Mouse (Mus musculus) limb, embryonic 14.5 days (tissue): Measurements from ENCODE around the gene Eno2. TPM values are rescaled to one million over a fixed set of nuclear protein-coding genes. Genes with fewer than 3 reads are reported as not detected.

ENCODE experiments used
- ATAC-seq: fragments of 200-750 bp; cut with Nextera tagmentation; 2 replicates; pipeline ENCODE4 v1.8.0; 2017; ENCODE audit warnings: low read depth, moderate number of reproducible peaks, moderate TSS enrichment; ENCODE audit not compliant: low FRiP score
- DNase-seq: peaks from one replicate; pipeline ENCODE4 v3.0.0-alpha.2; 2015; ENCODE audit warnings: low spot score
- H3K27ac ChIP-seq: fragments of 300-500 bp; sonication (generic); replicated peaks from 2 replicates; pipeline ENCODE4 v1.5.1; 2014; ENCODE audit warnings: low read depth, mild to moderate bottlenecking, low read length, moderate library complexity, mixed read lengths
- H3K27me3 ChIP-seq: fragments of 300-500 bp; sonication (generic); 2 replicates; pipeline ENCODE4 v1.6.1; 2014; ENCODE audit warnings: low read length, mixed read lengths; ENCODE audit not compliant: control insufficient read depth, insufficient read depth
- H3K36me3 ChIP-seq: fragments of 300-500 bp; sonication (generic); 2 replicates; pipeline ENCODE4 v1.6.1; 2014; ENCODE audit warnings: mild to moderate bottlenecking, low read length, moderate library complexity, mixed read lengths; ENCODE audit not compliant: control insufficient read depth, insufficient read depth
- H3K4me1 ChIP-seq: fragments of 300-500 bp; sonication (generic); 2 replicates; pipeline ENCODE4 v1.6.1; 2014; ENCODE audit warnings: antibody characterized with exemption, low read length, mixed read lengths; ENCODE audit not compliant: control insufficient read depth, insufficient read depth
- H3K4me2 ChIP-seq: fragments of 300-500 bp; sonication (generic); replicated peaks from 2 replicates; pipeline ENCODE4 v1.6.1; 2014; ENCODE audit warnings: low read depth, mild to moderate bottlenecking, low read length, moderate library complexity; ENCODE audit not compliant: severe bottlenecking
- H3K4me3 ChIP-seq: fragments of 300-500 bp; sonication (generic); replicated peaks from 2 replicates; pipeline ENCODE4 v1.5.1; 2014; ENCODE audit warnings: low read length
- H3K9ac ChIP-seq: fragments of 300-500 bp; sonication (generic); 2 replicates; pipeline ENCODE4 v1.6.1; 2014; ENCODE audit warnings: mild to moderate bottlenecking, low read depth, low read length, moderate library complexity; ENCODE audit not compliant: severe bottlenecking
- H3K9me3 ChIP-seq: fragments of 300-500 bp; sonication (generic); 2 replicates; pipeline ENCODE4 v1.6.1; 2016; ENCODE audit warnings: low read length; ENCODE audit not compliant: control insufficient read depth
- POLR2A ChIP-seq: fragments of 200-500 bp; IDR thresholded peaks from 2 replicates; pipeline ENCODE4 v1.8.0; 2012; ENCODE audit warnings: inconsistent platforms, mild to moderate bottlenecking, moderate library complexity, borderline replicate concordance; ENCODE audit not compliant: insufficient read depth, insufficient read length; ENCODE audit errors: extremely low read depth
- WGBS: fragments of 180-500 bp; shearing (Covaris S2); extraction: QIAGEN DNeasy Blood & Tissue Kit; methylation state at CpG from one replicate; pipeline ENCODE4 v1.1.7; 2014; 5-methylcytosine and 5-hydroxymethylcytosine counted together
- polyA plus RNA-seq, 2 experiments: library from polyadenylated mRNA; depleted of rRNA in 1 of 2; stranded (reverse) in 1 of 2; unstranded in 1 of 2; fragments of >200 nt; fragmentation: Nextera tagmentation in 1 of 2; extraction: Ambion mirVana in 1 of 2; gene quantifications; 2 replicates each; pipeline versions ENCODE4 v1.2.1 to v1.2.3; 2012 to 2014

Gene Eno2
- polyA plus RNA-seq, 2 experiments: 6.0 to 21.7 TPM

GRCm38 (mm10) chr6:124782436-124782835 lies 13.0 kb upstream of the Eno2 start:
- H3K4me3 ChIP-seq: no peak overlapping the region
- TF ChIP-seq POLR2A: no peak
- H3K27ac ChIP-seq: no peak overlapping the region
- H3K27me3 ChIP-seq: no peaks in the 10 kb centered on the region
- no peaks in the 10 kb centered on the region for H3K9me3 ChIP-seq
- DNase-seq (peak; percentile 77), ATAC-seq (0 out of 2 replicates have a peak, but pooled peaks have one; percentile 11)
- H3K4me2 ChIP-seq: no peak overlapping the region
- H3K9ac ChIP-seq: no peak overlapping the region
- H3K4me1 ChIP-seq: peaks cover 15% of the 10 kb centered on the region
- H3K36me3 ChIP-seq: no peaks in the 10 kb centered on the region
- WGBS: 19% methylated on average over 6 of the region's 6 CpGs

- no peak overlapping the region for H3K4me3 ChIP-seq
- no peak for DNase-seq
Observed at GRCm38 (mm10) chr6:124780917-124781316, 11.4 kb upstream of the Eno2 start.

GRCm38 (mm10) chr6:124779984-124780416 lies 10.5 kb upstream of the Eno2 start:
- no peak for ATAC-seq
- no peak overlapping the region for H3K27ac ChIP-seq
- no peak for DNase-seq
- H3K36me3 ChIP-seq: no peaks in the 10 kb centered on the region
- H3K27me3 ChIP-seq: no peaks in the 10 kb centered on the region
- peak overlapping the region; percentile 32 for H3K4me3 ChIP-seq
- 5% methylated on average over 10 of the region's 10 CpGs for WGBS
- H3K9ac ChIP-seq: 0 out of 2 replicates have a peak overlapping the region, but pooled peaks have one; percentile 36
- H3K4me2 ChIP-seq: peak overlapping the region; percentile 51
- H3K4me1 ChIP-seq: peaks cover 15% of the 10 kb centered on the region
- no peak for TF ChIP-seq POLR2A
- no peaks in the 10 kb centered on the region for H3K9me3 ChIP-seq

More at GRCm38 (mm10) chr6:124780917-124781316, 11.4 kb upstream of the Eno2 start:
- 86% methylated on average over 7 of the region's 7 CpGs for WGBS
- H3K27me3 ChIP-seq: no peaks in the 10 kb centered on the region
- H3K36me3 ChIP-seq: no peaks in the 10 kb centered on the region
- ATAC-seq: no peak
- H3K9me3 ChIP-seq: no peaks in the 10 kb centered on the region
- no peak for TF ChIP-seq POLR2A
- H3K4me2 ChIP-seq: no peak overlapping the region
- no peak overlapping the region for H3K9ac ChIP-seq
- H3K4me1 ChIP-seq: peaks cover 15% of the 10 kb centered on the region
- H3K27ac ChIP-seq: no peak overlapping the region

GRCm38 (mm10) chr6:124779222-124779983 lies 9.9 kb upstream of the Eno2 start, which contains the start of gene Lrrc23:
Gene Lrrc23 (minus strand): TSS chr6:124779727.
- no peak for TF ChIP-seq POLR2A
- H3K27me3 ChIP-seq: no peaks in the 10 kb centered on the region
- no peaks in the 10 kb centered on the region for H3K9me3 ChIP-seq
- 2% methylated on average over 23 of the region's 23 CpGs for WGBS
- peak; percentile 76 for DNase-seq
- H3K4me3 ChIP-seq: peak within 1 kb of the TSS; percentile 32
- 0 out of 2 replicates have a peak within 1 kb of the TSS, but pooled peaks have one; percentile 36 for H3K9ac ChIP-seq
- H3K36me3 ChIP-seq: no peaks in the 10 kb centered on the region
- H3K27ac ChIP-seq: no peak within 1 kb of the TSS
- ATAC-seq: peak; percentile 70; the same call in 1 of the 2 replicates
- peak within 1 kb of the TSS; percentile 51 for H3K4me2 ChIP-seq
- H3K4me1 ChIP-seq: peaks cover 15% of the 10 kb centered on the region

- Histone ChIP-seq H3K4me2 (no peak overlapping the region), H3K36me3 (no peaks in the 10 kb centered on the region), H3K27me3 (peaks cover 8% of the 10 kb centered on the region; the same call in 1 of the 2 replicates), H3K4me3 (no peak overlapping the region), H3K27ac (no peak overlapping the region), H3K4me1 (peaks cover 12% of the 10 kb centered on the region; the same call in 1 of the 2 replicates), H3K9ac (no peak overlapping the region), H3K9me3 (no peaks in the 10 kb centered on the region)
- ATAC-seq (no peak), DNase-seq (no peak)
- TF ChIP-seq POLR2A: no peak
- WGBS: 86% methylated on average over 15 of the region's 15 CpGs
Observed at GRCm38 (mm10) chr6:124770511-124770910, 1.0 kb upstream of the Eno2 start.
